Mouse (Mus musculus) small intestine, adult 2 months (tissue): ENCODE measurements around the gene Rhoa.

Source experiments
- CTCF ChIP-seq: fragments of 200-500 bp; IDR thresholded peaks from 2 replicates; pipeline ENCODE4 v1.5.1; 2012; ENCODE audit warnings: low read depth, mild to moderate bottlenecking, control low read depth, inconsistent platforms, low read length, moderate library complexity, mixed read lengths; ENCODE audit not compliant: insufficient replicate concordance, insufficient read length; ENCODE audit errors: extremely low read depth
- POLR2A ChIP-seq: fragments of 200-500 bp; IDR thresholded peaks from 2 replicates; pipeline ENCODE4 v1.6.1; 2012; ENCODE audit warnings: low read depth, mild to moderate bottlenecking, control low read depth, inconsistent platforms, low read length, moderate library complexity

GRCm38 (mm10) chr9:108342301-108342831, 36.4 kb downstream of the Rhoa start:
- TF ChIP-seq CTCF: no peak
- TF ChIP-seq POLR2A: no peak
